Mouse (Mus musculus) thymus, adult 2 months (tissue): ENCODE measurements around the gene Bag2.
A peak's percentile ranks its signal among the peaks of the same experiment; 100 is the strongest.

ENCODE experiments used
- CTCF ChIP-seq: fragments of 200-500 bp; IDR thresholded peaks from 2 replicates; pipeline ENCODE4 v1.5.1; 2012; ENCODE audit warnings: mild to moderate bottlenecking, control low read depth, low read length, moderate library complexity, borderline replicate concordance; ENCODE audit not compliant: control insufficient read depth, poor library complexity, insufficient read depth; ENCODE audit errors: extremely low read depth
- POLR2A ChIP-seq: fragments of 200-500 bp; IDR thresholded peaks from 2 replicates; pipeline ENCODE4 v1.6.1; 2012; ENCODE audit warnings: mild to moderate bottlenecking, low read length, control low read depth, moderate library complexity; ENCODE audit not compliant: control insufficient read depth, poor library complexity, insufficient read depth; ENCODE audit errors: extremely low read depth

- no peak for TF ChIP-seq CTCF
- TF ChIP-seq POLR2A = peak; percentile 55; the same call in 1 of the 2 replicates
These were observed 37.8 kb downstream of the Bag2 start, which contains the start of gene Rab23 for GRCm38 (mm10) chr1:33719733-33720225.
